Mouse (Mus musculus): Measurements from ENCODE around the gene Map3k21.

Gene Map3k21

GRCm38 (mm10) chr8:125961790-125962189, 51.5 kb downstream of the Map3k21 start:
- DNase-seq (ENCODE audit: low read depth in 2 of 2, low spot score in 2 of 2): no peak

- DNase-seq (ENCODE audit: low read depth in 2 of 2, low spot score in 2 of 2): no peak
Observed at GRCm38 (mm10) chr8:125963807-125964211, 53.6 kb downstream of the Map3k21 start.

DNA sequence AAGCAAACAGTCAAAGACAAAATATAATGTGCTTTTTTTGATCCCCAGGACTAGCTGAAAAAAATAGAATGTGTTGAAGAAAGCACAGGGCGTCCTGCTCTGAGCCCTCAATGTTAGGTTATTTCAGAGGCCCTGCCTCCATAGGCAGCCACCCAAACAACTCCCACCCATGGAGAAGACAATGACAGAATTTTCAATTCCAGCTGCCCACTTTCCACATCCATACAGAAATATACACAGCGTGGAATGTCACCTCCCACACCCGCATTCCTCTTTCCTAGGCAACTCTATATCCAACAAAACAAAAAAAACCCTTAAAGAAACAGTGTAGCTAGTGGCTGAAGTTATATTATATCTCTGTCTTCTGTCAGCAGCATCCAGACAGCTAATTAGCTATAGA, 61.1 kb downstream of the Map3k21 start:
- DNase-seq (ENCODE audit: low read depth in 2 of 2, low spot score in 2 of 2): no peak

DNA sequence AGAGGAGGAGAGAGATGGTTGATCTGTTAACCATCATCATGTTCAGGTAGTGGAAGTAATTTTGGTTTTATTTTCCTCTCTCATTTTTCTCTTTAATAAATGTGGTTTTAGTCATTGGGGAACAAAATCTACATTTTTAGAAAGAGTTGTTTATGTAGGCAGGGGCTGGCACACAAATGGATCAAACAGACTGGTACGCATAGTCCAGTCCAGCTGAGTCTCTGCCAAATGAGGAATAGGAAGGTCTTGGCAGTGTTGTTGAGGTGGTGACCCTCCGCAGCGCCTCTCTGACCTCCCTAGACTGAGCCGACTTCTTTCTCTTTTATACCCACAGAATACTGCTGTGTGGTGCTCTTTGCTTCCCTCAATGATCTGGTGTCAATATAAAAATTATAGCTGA, 65.7 kb downstream of the Map3k21 start:
- no peak for DNase-seq (ENCODE audit: low read depth in 2 of 2, low spot score in 2 of 2)

DNA sequence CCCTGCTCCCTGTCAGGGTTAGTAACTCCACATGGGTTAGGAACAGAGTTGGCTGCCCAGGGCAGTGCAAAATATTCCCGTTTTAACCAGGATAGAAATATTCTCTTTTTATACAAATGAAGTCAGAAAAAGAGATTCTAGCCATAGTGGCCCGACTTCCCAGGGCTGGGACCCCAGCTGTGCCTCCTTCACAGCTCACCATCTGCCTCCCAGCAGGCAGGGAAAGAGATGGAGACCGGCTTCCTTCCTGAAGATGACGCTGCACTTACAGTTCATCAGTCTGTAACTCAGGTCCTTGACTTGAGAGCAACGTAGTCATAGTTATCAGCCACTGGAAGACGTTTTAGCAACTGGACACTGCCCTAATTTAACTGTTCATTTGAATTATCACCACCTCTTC, 70.6 kb downstream of the Map3k21 start:
- DNase-seq (ENCODE audit: low read depth in 2 of 2, low spot score in 2 of 2): no peak

DNA sequence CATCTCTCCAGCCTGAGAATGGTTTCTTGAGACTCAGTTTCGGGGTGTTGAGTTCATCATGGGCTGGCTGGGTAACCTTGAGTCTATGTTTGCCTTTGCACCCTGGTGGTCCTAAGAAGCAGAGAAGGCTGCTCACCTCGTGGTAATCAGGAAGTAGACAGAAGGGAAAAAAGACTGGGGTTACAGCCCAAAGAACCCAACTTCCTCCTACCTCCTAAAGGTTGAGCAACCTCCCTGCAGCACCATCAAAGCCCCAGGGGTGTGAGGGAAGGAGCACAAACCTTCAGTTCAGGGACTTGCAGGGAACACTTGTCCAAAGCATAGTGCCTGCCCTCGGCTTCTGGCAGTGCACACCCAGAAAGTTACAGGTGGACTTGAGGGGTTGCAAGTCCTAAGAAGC, 73.3 kb downstream of the Map3k21 start:
- no peak for DNase-seq (ENCODE audit: low read depth in 2 of 2, low spot score in 2 of 2)

DNA sequence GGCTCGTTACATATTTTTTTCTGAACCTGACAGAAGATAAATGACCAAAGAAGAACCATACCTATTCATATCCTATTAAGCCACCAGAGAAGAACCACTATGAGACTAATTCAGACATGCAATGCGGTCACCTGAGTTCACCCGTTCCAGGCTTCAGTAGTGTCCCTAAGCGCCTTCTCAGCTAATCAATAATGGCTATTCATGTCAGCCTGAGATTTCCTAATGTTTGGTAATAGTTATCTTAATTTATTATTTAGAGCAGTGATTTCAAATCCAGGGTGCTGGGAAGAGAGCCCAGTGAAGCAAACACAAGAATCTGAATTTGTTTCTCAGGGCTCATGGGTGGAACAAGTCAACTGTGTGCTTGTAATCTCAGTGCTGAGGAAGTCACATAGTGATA, 73.9 kb downstream of the Map3k21 start:
- no peak for DNase-seq (ENCODE audit: low read depth in 2 of 2, low spot score in 2 of 2)

DNA sequence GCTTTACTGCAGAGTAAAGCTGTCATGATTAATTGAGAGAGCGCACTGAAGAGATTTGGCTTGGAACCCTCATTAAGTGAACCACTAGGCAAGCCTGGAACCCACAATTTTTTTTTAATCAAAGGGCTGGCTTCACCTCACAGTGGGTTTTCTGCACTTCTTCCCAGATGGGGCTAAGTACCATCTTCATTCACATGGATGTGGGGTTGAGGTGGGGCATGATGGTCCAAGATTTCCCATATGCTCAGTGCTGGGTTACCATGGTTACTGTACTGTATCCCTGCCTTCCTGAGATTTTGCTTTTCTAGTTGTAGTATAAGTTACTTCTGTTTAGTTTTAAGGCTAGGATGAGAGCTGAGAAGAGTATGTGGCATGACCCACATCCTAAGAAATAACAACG, 75.1 kb downstream of the Map3k21 start:
- no peak for DNase-seq (ENCODE audit: low read depth in 2 of 2, low spot score in 2 of 2)

GRCm38 (mm10) chr8:125986999-125987589, 76.8 kb downstream of the Map3k21 start:
- no peak for DNase-seq (ENCODE audit: low read depth in 2 of 2, low spot score in 2 of 2)

GRCm38 (mm10) chr8:125987996-125988395, 77.7 kb downstream of the Map3k21 start:
- DNase-seq (ENCODE audit: low read depth in 2 of 2, low spot score in 2 of 2): no peak

DNA sequence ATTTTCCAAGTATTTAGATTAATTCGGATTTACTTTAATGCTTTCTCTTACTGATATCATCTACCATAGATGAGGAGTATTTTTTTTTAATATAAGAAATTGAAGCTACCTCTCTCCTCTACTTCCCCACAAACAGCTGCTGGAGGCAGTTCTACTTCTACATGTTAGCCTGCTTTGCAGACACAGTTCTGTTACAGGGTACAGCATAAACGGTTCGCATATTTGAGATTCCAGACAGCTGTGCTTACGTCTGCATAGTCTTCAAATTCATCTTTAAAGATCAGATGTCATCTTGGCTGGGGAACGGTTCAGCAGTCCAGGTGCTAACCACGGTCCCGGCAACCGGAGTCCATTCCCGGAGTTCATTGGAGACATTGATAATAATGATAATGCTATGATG, 83.4 kb downstream of the Map3k21 start:
- DNase-seq (ENCODE audit: low read depth in 2 of 2, low spot score in 2 of 2): no peak

GRCm38 (mm10) chr8:125995101-125995986, 85.1 kb downstream of the Map3k21 start, which contains the start of gene Kcnk1:
Kcnk1 (plus strand) TSS chr8:125995170.
- DNase-seq (ENCODE audit: low read depth in 2 of 2, low spot score in 2 of 2): no peak

DNA sequence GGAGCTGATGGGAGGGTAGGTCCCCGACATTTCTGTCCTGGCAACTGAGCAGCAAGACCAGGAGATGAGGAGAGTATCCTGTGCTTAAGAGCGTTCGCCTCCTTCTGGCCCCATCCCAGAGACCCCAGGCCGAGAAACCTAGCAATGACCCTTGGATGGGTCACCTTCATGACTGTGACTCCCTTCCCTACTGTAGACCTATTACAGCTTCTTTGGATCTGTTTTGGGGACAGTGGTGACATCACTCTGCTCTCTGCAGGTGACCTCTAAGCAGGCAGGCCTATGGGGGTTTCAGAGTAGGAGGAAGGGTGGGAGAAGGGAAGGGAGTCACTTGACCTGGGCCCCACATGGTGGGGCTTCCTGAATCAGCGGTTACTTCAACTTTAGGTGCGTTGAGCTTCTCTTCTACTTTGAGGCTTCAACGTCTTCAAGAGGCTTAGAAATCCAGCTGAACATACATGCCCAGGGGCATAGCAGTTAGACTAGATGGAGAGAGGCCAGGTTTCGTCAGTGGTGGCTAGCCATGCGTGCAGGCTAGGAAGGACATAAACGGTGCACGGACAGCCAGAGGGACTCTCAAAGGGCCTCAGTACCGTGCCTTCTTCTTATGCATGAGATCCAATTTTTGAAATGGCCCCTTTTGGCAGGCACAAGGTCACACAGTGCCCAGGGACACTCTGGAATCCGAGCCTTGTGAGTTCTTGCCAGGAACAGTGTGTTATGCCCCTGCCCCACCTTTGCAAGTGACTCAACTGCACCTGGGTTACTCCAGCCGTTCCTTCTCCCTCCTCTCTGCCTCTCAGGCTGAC, 86.0 kb downstream of the Map3k21 start:
- DNase-seq (ENCODE audit: low read depth in 2 of 2, low spot score in 2 of 2): no peak

DNA sequence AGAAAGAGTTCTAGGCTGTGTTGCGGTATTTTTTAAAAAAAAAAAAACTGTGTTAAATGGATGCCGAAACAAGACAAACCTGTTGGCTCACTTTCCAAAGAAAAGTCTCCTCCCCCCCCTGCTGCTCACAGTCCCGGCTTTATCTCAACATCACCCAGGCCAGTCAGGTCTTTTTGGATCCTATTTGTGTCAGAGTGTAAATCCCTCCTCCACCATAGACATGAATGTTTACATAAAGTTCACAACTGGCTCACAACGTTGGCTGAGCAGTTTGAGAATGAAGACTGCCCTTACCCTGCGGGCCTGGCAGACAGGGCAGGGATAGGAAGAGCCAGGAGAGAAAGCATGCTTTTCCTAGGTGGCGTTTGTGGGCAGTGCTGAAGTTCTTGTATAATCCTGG, 86.7 kb downstream of the Map3k21 start:
- no peak for DNase-seq (ENCODE audit: low read depth in 2 of 2, low spot score in 2 of 2)
